Mouse (Mus musculus) left cerebral cortex, postnatal 36 days (tissue): ENCODE data around the gene Guca1b. TPM values are rescaled to one million over a fixed set of nuclear protein-coding genes. Genes with fewer than 3 reads are reported as not detected.
"Not testable (repeated sequence)": the region's sequence is repeated elsewhere in the genome, so short reads cannot be mapped to it uniquely, and the experiment has no call there.

Experiments used
- DNase-seq, 2 experiments: peaks; one replicate each; pipeline ENCODE4 v3.0.0; 2021 to 2022; ENCODE audit warnings: low spot score in 2 of 2, mixed read lengths in 1 of 2
- intact Hi-C: fragments of 180-260 bp; cut with DNase I; formaldehyde crosslinking; loops from one replicate; pipeline ENCODE4 v1.15.1; 2025
- total RNA-seq, 2 experiments: library from RNA; stranded (reverse); gene quantifications; 2 replicates each; pipeline ENCODE4 v1.2.3; 2021

The Guca1b gene
- total RNA-seq, 2 experiments from 2014 or later, result 0.94 to 1.9 TPM

DNA sequence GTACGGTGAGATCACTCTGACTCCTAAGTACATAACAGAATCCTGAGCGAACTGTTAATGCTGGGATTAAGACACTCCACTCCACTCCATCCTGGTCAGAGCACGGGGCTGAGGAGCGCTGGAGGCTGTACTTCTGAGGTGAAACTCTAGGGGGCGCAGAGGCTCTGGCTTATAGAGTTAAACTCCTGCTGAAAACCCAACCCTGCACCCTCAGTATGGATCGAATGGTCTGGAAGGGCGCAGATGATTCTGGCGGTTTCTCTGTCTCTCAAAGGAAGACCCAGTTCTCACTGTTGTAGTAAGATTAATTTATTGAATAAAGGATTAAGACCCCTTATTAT lies 23.3 kb downstream of the Guca1b start:
- intact Hi-C loops, result no loop called here
- peak in 1 of 2 experiments; percentile 10 for DNase-seq

DNA sequence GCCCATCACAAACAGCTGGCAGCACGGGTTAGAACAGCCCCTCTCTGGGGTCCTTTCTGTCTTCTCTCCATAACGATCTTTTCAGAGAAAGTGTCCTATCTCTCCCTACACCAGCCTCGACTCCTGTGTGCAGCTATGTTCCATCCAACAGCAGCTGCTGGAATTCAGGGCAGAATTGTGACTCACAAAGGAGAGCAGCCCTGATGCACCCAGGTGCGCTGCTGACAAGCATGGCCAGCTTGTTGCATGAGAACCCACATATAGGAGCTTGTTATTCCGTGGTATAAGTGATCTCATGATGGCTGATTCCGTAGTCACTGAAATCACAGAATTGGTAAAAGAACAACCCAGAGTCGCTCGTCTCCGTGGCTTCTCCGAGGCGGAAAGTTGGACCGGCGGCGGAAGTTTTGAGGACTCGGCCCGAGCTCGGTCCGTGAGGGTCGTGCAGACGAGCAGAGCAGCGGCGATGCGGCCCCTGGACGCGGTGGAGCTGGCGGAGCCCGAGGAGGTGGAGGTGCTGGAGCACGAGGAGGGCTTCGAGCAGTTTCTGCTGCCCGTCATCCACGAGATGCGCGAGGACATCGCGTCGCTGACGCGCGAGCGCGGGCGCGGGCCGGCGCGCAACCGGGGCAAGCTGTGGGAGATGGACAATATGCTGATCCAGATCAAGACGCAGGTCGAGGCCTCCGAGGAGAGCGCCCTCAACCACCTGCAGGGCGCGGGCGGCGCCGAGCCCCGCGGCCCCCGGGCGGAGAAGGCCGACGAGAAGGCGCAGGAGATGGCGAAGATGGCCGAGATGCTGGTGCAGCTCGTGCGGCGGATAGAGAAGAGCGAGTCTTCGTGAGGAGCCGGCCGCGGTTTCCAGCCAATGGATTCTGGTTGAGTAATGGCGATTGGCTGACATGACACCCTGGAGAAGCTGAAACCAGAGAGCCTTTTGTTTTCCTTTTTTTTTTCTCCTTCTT lies 25.0 kb downstream of the Guca1b start:
- intact Hi-C loops, result not testable (repeated sequence)
- DNase-seq, result peak; percentile 24 to 37

DNA sequence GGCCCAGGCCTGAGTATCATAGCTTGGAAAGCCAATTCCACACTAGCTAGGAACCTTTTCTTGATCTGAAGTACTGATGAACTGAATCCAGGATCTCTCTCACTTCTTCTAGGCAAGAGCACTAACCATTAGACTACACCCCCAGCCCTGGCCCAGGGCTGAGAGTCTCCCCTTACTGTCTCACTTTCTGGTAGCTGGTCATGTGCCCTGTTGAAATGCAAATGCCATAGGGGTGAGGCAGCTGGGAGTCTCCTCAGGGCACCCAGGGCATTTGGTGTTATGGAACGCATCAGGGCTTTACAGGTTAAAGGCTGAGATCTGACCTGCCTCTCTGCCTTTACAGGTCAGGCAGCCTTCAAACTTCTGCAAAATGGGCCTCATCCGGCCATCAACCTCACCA lies 35.0 kb downstream of the Guca1b start:
- intact Hi-C loops, result no loop called here
- DNase-seq, result no peak

DNA sequence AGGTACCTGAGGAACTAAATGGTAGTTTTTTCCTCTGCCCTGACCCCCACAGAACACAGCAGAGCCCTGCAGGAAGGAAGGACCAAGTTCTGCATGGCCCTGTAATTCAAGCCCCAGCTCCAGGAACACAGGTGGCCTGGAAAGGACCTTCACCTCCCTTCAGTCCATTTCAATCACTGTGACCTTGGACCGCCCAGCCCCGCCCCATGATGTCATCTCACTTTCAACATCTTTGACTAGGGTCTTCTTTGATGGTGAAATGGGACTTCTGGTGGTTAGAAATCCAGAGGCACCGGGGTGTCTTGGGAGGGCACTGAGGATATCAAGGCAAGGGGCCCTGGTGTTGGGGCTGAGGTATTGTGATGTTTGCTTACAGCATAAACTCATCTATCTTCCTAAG lies 36.4 kb downstream of the Guca1b start:
- no peak for DNase-seq
- intact Hi-C loops, result no loop called here

DNA sequence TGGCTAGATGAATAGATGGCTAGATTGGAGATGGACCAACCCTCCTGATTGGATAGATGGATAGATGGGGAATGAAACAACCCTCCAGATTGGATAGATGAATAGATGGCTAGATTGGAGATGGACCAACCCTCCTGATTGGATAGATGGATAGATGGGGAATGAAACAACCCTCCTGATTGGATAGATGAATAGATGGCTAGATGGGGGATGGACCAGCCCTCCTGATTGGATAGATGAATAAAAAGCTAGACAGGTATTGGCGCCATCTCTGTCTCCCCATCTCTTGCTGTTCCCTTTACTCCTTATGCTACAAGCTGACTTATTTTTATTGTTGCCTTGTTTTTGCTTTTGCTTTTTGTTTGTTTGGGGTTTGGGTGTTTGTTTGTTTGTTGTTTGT lies 37.4 kb downstream of the Guca1b start:
- intact Hi-C loops, DNase-seq: not testable (repeated sequence)

DNA sequence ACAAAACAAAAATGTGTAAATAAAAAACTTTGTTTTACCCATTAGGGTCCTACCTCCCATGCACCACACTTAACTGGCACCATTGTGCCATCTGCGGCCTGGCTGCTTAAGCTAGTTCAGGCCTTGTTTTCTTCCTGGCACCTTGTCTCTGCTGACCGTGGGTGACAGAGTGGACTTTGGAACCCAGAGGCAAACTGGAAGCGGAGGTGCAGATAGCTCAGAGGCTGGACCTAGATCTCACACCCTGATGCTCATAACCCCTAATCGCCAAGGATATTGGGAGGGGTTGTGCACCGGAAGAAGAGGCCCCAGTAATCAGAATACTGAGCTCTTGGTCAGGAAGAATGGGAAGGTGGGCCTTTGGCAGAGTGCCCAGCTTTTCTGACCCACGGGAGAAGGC lies 39.0 kb downstream of the Guca1b start:
- intact Hi-C loops, result no loop called here
- DNase-seq, result no peak

DNA sequence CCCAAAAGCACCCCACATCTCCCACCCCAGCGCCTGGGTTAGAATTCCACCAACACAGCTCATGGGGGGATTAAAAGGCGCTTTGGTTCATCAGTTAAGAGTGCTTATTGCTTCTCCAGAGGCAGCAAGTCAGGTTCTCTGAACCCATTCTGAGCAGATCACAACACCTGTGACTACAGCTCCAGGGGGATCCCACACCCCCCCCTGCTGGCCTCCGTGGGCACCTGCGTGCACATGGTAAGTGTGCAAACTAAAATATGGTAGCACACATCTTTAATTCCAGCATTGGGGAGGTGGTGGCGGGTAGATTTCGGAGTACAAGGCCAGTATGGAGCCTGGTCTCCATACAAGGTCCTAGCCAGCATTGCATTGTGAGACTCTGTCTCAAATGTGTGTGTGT lies 42.1 kb downstream of the Guca1b start:
- intact Hi-C loops, result no loop called here
- no peak for DNase-seq

DNA sequence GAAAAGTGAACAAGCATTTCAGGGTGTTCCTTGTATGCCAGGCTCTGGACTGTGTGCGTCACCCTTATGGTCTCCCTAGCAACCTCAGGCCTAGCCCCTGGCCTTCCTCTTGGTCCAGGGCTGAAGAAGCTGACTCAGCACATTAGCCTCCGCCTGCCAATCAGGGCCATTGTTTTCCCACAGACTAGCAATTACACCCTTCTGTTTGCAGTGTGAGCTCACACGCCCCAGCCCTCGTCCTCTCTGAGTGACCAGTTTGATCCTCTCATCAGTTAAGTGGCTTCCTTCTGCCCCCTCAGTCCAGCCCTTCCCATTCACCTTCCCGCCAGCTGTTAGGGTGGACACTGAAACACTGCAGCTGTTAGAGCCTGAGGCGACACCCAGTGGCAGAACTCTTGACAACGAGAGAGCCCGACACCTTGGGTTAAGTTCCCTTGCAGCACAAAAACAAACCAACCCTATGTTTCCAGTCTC lies 43.7 kb downstream of the Guca1b start:
- no peak for DNase-seq
- intact Hi-C loops, result no loop called here

DNA sequence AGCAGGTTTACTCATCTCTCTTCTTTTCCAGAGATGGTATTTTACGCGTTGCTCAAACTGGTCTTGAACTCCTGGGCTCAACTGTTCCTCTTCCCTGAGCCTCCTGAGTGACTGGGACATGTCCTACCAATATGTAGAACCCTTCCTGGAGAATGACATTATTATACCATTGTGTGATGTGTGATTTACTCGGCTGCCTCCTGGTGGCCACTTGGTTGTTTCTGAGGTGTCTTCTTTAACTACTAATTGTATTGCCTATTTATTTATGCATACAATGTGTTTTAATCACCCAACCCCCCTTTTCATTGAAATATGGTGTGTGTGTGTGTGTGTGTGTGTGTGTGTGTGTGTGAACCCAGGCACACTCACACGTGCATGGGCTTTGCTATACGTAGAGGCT lies 45.6 kb downstream of the Guca1b start:
- intact Hi-C loops, result no loop called here
- DNase-seq, result no peak

DNA sequence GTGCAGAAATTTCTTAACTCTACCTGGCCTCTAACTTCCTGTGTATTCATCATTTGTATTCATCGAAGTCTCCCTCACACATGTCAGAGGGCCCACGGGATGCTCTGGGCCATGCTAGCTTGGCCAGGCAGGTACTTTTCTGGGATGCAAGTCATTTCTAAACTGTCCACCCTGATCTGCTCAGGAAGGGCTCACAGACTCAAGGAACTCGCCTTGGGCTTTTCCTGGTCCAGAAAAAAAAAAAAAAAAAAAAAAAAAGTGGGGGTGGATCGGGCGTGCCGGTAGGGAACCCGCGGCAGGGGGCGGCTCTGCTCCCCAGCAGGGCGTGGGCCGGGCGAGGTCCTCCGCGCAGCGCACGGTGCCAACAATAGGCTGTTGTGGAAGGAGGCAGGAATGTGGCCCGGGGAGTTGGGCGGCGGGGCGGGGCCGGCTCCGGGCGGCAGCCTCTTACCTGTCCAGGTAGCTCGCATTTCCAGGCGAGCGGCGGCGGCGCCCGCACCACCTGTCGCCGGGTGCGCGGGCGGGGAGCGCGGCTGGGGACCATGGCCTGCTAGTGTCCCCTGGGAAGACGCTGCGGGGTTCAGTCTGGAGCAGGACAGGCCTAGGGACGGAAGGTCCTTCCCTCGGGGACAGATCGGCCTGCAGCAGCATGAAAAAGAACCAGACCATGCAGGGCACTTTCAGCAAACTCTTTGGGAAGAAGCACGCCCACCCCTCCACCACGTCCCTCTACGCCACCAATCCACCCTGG lies 51.1 kb downstream of the Guca1b start, which contains the start of gene AI661453:
AI661453 (plus strand) TSS at position 460 of the 751 bp plus-strand sequence.
- intact Hi-C loops, result no loop called here
- DNase-seq, result no peak

DNA sequence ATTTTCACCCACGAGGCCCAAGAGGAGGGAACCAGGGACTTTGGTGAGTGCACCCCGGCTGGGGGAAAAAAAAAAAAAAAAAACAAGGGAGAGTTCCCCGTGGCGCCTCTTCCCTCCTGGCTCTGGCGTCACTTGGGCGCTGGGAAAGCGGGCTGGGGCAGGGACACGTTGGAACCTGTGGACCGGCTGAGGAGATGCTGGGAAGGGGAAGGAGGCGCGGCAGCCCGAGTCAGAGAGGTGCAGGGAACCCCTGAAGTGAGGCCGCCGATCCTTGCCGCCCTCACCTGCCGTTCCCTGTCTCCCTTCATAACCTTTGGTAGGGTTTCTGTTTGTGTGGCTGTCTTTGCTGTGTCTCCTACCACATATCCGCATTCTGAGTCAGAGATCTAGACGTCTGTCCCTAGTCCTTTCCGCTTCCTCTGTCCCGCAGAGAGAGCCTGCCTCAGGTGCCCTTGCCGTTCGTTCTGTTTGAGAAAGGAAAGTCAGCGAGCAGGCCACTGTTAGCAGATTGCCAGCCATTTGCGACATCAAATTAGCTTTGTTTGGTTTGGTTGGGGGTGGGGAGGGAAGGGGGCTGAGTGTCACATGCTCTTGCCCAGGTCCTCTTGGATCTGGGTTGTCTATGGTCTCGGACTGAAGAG lies 51.8 kb downstream of the Guca1b start, which contains the start of gene 1700001C19Rik:
1700001C19Rik (minus strand) TSS at position 470 of the 641 bp plus-strand sequence.
- no peak for DNase-seq
- intact Hi-C loops, result no loop called here

DNA sequence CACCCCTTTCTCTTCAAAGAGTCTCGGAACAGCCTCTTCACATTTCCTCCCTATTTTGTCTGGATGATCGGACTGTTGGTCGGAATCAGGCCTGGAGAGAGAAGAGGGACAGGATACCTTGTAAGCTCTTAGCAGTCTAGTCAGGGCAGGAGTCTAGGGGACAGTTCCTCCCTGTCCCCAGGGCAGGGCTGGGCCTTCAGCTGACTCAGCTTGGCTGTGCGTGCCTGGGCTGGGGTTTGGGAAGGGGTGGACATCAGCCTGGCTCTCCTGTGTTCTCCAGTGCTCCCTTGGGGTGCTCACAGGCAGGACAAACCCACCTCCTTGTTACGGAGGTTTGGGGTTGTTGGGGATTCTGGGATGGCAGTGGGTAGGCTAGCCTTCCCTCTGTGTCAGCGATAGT lies 53.4 kb downstream of the Guca1b start:
- DNase-seq, result no peak
- intact Hi-C loops, result no loop called here

DNA sequence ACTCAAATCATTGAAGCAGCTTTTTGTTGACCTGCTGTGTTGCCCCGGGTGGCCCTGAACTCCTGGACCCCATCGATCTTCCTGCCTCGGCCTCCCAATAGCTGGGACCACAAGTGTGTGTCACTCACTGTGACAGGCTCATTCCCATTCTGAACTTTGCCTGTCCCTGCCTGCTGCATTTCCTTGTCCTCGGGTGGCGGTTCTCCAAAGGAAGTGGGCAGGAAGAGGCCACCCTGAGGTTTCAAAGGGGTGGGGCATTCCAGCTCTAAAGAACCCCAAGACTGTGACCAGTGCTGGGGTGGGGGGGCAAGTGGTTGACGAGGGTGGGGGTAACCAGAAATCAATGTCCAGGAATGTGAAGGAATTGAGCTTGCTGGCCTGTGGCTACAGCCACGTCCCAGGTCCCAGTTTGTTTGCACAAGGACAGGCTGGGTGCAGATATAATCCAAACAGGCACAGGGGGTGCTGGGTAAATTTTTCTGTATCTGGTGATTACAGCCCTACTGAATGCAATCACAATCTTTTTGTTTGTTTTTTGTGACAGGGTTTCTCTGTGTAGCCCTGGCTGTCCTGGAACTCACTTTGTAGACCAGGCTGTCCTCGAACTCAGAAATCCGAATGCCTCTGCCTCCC lies 54.3 kb downstream of the Guca1b start:
- intact Hi-C loops, result no loop called here
- DNase-seq, result no peak

DNA sequence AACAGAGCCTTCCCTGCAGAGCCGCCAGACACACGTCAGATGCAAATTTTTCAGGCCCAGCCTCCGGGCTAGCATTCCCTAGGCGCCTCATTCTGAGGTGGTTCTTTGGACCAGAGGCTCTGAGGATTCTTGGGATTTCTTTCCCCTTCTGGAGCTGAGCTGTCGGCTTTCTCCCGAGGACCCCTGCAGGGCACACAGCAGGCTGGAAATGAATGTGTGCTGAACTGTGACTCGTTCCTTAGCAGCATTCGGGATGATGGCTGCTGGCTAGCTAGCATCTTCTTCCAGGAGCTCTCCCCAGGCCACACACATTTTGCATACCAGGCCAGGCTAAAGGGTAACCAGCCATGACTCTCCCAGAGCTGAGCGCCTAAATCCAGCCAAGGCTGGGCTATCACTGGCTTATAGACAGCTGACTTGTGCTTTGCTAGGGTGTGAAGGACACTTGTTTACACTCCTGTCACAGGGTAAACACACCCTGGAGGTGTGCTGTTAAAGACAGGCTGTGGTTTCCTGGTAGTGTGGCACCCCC lies 55.2 kb downstream of the Guca1b start:
- intact Hi-C loops, result no loop called here
- DNase-seq, result no peak

DNA sequence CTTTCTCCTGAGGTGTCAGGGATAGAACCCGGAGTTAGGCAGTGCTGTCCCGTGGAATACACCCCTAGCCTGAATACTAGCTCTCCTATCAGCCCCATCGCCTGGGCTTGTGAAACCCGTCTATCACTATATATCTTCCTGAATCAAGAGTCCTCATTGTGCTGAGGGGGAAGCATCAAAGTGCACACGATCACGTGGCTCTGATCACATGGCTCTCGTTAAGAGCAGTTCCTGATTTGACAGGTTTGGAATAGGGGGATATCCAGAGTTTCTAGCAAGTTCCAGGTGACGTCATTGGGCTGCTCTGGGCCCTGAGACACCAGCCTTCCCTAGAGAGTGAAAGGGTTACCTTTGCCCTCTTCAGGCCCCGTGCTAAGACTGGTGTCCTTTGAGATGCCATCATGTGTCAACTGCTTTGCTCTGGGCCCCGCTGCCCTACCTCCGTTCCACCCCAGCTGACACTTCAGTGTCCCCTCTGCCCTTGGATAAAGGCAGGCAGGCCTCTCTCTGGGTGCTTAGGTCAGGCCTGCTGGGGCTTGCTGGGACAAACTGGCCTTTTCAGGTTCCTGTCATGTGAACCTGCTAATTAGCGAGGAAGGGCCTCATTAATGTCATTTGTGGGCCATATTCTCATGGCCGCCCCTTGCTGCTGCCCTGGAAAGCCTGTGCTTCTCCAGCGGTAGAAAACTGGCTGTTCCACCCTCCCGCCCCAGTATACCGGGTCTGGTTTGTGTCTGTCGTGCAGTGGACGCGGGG lies 56.3 kb downstream of the Guca1b start:
- intact Hi-C loops, result no loop called here
- no peak for DNase-seq

DNA sequence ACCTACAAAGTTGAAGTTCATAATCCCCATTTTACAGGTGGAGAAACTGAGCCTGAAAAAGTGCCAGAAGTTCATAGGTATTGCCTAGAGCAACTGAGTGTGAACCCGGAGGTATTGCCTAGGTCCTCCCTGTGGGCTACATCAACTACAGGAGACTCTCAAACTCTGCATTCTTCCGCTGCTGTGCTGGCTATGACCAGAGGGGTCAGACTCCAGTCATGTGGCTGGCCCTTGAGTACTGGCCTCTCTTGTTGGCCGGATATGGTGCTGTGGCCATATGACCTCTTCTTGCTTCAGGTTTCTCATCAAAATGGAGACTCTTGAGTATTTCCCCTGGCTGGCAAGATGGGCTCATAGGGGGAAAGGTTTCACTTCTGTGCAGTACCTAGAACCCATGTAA lies 57.1 kb downstream of the Guca1b start:
- no peak for DNase-seq
- intact Hi-C loops, result no loop called here
